Mouse (Mus musculus) MN1 (cell line): ENCODE measurements at regions not wholly inside any gene's neighbourhood (a gene's known extent, or its start where the extent isn't known, plus 50 kb on each side); places are given as distances from the start of the nearest gene placed in this dataset.
"Not testable (repeated sequence)": the region's sequence is repeated elsewhere in the genome, so short reads cannot be mapped to it uniquely, and the experiment has no call there.

Source experiments
- DNase-seq: peaks from one replicate; pipeline ENCODE4 v3.0.0-alpha.2; 2016; ENCODE audit warnings: low spot score

DNA sequence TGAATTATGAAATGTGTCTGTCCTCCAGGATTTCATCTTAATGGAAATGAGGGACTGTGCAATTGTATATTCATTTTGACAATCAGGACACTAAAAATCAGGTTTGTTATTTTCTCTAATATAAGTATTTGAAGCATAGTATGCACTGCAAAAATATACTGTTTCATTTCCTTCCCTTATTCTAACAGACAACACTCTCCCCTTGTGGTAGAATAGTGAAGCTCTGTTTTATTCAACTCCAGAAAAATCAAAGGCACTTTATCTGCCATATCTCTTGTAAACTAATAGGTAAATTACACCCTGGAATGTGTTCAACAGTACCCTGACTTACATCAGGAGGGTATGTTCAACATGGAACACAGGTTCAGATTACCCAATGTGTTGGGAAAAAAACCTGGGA is 137.7 kb upstream of the Zfp960 start:
- DNase-seq, result no peak

DNA sequence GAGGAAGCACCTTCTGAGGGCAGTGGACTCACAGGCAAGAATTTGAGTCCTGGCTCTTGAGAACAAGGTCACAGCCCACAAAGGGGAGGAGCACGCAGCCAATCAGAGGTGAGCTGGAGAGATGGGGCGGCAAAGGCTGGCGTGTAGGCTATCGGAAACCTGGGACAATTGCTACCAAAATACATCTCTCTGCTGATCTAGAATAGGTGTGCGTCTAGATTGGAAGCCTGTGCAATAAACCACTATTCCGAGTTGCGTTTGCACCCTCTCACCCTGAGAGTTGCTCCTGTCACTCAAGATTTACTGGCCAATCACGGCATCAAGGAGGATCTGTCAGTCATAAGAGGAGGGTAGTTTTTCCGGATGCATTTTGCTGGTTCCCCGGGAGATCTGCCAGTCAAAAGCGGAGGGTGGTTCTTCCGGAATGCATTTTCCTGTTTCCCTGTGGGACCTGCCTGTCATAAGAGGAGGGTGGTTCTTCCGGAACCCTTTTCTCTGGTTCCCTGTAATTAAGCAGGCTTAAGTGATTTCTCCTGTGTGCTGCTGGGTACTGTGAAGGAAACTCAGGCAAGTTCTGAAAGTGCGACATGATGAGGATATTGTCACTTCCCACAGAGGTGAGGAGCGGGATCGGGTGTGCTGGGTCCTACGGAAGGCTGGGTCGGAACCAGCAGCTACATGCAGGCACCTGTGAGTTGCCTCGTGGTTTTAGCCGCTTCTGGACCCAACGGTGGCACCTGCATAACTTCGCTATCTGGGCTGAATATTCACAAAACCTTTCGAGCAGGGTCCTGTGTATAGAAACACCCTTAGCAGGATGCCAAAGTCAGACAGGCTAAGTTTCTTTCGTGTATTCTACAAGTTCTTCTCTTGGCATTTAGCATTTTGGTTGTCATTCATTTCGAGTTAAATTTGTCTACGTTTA is 112.6 kb upstream of the Zfp960 start:
- peak; percentile 96 for DNase-seq

DNA sequence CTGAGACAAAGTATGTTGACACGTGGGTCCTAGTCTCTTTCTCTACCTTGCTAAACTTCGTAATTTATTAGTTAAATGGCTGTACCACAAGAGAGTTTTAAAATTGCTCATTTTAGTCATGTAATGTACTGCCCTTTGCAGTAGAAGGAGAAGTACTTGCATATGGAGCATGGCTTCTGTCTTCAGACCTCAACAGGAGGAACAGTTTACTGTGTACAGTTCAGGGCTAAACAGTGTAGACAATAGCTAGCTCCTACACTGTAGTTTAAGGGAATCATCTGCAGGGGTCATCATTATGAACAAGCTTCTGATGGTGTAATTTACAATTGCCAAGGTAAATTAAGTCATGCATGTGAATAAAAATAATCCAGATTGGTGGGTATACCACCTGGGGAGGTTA is 111.8 kb upstream of the Zfp960 start:
- not testable (repeated sequence) for DNase-seq

DNA sequence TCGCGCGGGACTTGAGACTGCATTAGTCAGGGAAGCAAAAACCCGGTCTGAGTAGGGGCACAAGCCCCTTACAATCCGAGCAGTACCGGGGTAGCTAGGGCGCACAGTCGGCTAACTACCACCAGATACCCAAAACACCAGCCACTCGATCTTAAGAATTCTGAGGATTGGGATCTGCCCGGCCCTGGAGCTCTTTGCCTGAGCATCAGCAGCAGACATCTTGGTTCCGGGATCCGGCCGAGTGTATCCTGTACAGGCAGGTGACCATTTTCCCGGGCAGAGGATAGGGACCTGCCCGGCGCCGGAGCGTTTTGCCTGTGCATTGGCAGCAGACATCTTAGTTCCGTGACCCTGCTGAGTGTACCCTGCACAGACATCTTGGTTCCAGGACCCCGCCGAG is 66.7 kb upstream of the Zfp960 start:
- DNase-seq, result not testable (repeated sequence)

DNA sequence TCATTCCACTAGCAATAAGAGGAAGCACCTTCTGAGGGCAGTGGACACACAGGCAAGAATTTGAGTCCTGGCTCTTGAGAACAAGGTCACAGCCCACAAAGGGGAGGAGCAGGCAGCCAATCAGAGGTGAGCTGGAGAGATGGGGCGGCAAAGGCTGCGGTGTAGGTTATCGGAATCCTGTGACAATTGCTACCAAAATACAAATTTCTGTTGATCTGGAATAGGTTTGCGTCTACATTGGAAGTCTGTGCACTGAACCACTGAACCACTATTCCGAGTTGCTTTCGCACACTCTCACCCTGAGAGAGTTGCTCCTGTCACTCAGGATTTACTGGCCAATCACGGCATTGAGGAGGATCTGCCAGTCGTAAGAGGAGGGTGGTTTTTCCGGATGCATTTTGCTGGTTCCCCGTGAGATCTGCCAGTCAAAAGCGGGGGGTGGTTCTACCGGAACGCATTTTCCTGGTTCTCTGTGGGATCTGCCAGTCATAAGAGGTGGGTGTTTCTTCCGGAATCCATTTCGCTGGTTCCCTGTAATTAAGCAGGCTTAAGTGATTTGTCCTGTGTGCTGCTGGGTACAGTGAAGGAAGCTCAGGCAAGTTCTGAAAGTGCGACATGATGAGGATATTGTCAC is 59.2 kb upstream of the Zfp960 start:
- peak; percentile 99 for DNase-seq

DNA sequence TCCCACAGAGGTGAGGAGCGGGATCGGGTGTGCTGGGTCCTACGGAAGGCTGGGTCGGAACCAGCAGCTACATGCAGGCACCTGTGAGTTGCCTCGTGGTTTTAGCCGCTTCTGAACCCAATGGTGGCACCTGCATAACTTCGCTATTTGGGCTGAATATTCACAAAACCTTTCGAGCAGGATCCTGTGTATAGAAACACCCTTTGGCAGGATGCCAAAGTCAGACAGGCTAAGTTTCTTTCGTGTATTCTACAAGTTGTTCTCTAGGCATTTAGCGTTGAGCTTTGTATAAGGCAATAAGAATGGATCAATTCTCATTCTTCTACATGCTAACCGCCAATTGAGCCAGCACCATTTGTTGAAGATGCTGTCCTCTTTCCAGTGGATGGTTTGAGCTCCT is 58.6 kb upstream of the Zfp960 start:
- peak; percentile 76 for DNase-seq
